Mouse (Mus musculus) heart, postnatal 0 days (tissue): ENCODE results near the gene Wnt3. TPM values are rescaled to one million over a fixed set of nuclear protein-coding genes. Genes with fewer than 3 reads are reported as not detected.
A peak's percentile ranks its signal among the peaks of the same experiment; 100 is the strongest.

Experiments
- ATAC-seq: fragments of 200-750 bp; cut with Nextera tagmentation; 2 replicates; pipeline ENCODE4 v1.8.0; 2017; ENCODE audit warnings: low read depth, moderate number of reproducible peaks, moderate library complexity; ENCODE audit not compliant: insufficient read depth
- DNase-seq: peaks from one replicate; pipeline ENCODE4 v3.0.0-alpha.2; 2016; ENCODE audit warnings: low spot score
- H3K27ac ChIP-seq: fragments of 300-500 bp; sonication (generic); 2 replicates; pipeline ENCODE4 v1.5.1; 2014; ENCODE audit warnings: low read depth, mild to moderate bottlenecking
- H3K27me3 ChIP-seq: fragments of 300-500 bp; sonication (generic); 2 replicates; pipeline ENCODE4 v1.6.1; 2014; ENCODE audit warnings: low read length, mixed read lengths; ENCODE audit not compliant: control insufficient read depth, insufficient read depth
- H3K36me3 ChIP-seq: fragments of 300-500 bp; sonication (generic); replicated peaks from 2 replicates; pipeline ENCODE4 v1.6.1; 2014; ENCODE audit warnings: low read length, mixed read lengths; ENCODE audit not compliant: control insufficient read depth, insufficient read depth
- H3K4me1 ChIP-seq: fragments of 300-500 bp; sonication (generic); 2 replicates; pipeline ENCODE4 v1.6.1; 2014; ENCODE audit warnings: antibody characterized with exemption; ENCODE audit not compliant: control insufficient read depth, insufficient read depth
- H3K4me2 ChIP-seq: fragments of 300-500 bp; sonication (generic); 2 replicates; pipeline ENCODE4 v1.6.1; 2014; ENCODE audit warnings: low read depth, mild to moderate bottlenecking, low read length, moderate library complexity
- H3K4me3 ChIP-seq: fragments of 300-500 bp; sonication (generic); 2 replicates; pipeline ENCODE4 v1.5.1; 2014; ENCODE audit warnings: low read depth, low read length
- H3K9ac ChIP-seq: fragments of 300-500 bp; sonication (generic); replicated peaks from 2 replicates; pipeline ENCODE4 v1.6.1; 2014; ENCODE audit warnings: low read depth, low read length, mixed read lengths
- H3K9me3 ChIP-seq: fragments of 300-500 bp; sonication (generic); replicated peaks from 2 replicates; pipeline ENCODE4 v1.6.1; 2016; ENCODE audit warnings: low read length; ENCODE audit not compliant: control insufficient read depth
- CTCF ChIP-seq: IDR thresholded peaks from 2 replicates; pipeline ENCODE4 v1.5.1; 2016; ENCODE audit warnings: antibody characterized with exemption, control low read depth, low read depth
- EP300 ChIP-seq: IDR thresholded peaks from 2 replicates; pipeline ENCODE4 v1.6.1; 2016; ENCODE audit warnings: antibody characterized with exemption, low read depth
- WGBS: fragments of 180-500 bp; shearing (Covaris S2); extraction: QIAGEN DNeasy Blood & Tissue Kit; methylation state at CpG from one replicate; pipeline ENCODE4 v1.1.7; 2014; 5-methylcytosine and 5-hydroxymethylcytosine counted together
- polyA plus RNA-seq: library from polyadenylated mRNA; unstranded; fragments of >200 nt; fragmentation: Nextera tagmentation; extraction: Ambion mirVana; gene quantifications from 2 replicates; pipeline ENCODE4 v1.2.1, GENCODE M21; 2015
- total RNA-seq: library from RNA; depleted of rRNA; stranded (reverse); fragments of >200 nt; gene quantifications from 2 replicates; pipeline ENCODE4 v1.2.3, GENCODE M21; 2014; ENCODE audit warnings: low replicate concordance

The Wnt3 gene
- total and polyA plus RNA-seq, 2 experiments from 2014 or later, result not detected

GRCm38 (mm10) chr11:103764601-103765000, 9.3 kb upstream of the Wnt3 start:
- Histone ChIP-seq H3K9me3 (no peaks in the 10 kb centered on the region), H3K36me3 (no peaks in the 10 kb centered on the region), H3K27ac (no peak overlapping the region), H3K27me3 (peaks cover 19% of the 10 kb centered on the region), H3K4me2 (no peak overlapping the region), H3K4me1 (no peaks in the 10 kb centered on the region), H3K4me3 (no peak overlapping the region), H3K9ac (no peak overlapping the region)
- TF ChIP-seq CTCF (no peak), EP300 (no peak)
- ATAC-seq (no peak), DNase-seq (no peak)
- 63% methylated on average over 6 of the region's 6 CpGs for WGBS

- Histone ChIP-seq H3K27ac (no peak overlapping the region), H3K9me3 (no peaks in the 10 kb centered on the region), H3K36me3 (no peaks in the 10 kb centered on the region), H3K27me3 (peaks cover 29% of the 10 kb centered on the region), H3K4me3 (no peak overlapping the region), H3K4me2 (no peak overlapping the region), H3K4me1 (no peaks in the 10 kb centered on the region), H3K9ac (no peak overlapping the region)
- no peak for TF ChIP-seq EP300
- no peak for TF ChIP-seq CTCF
- DNase-seq, result no peak
- no peak for ATAC-seq
- 16% methylated on average over 6 of the region's 6 CpGs for WGBS
These were observed 8.4 kb upstream of the Wnt3 start for GRCm38 (mm10) chr11:103765556-103766011.

- Histone ChIP-seq H3K9ac (no peak overlapping the region), H3K27ac (no peak overlapping the region), H3K4me1 (no peaks in the 10 kb centered on the region), H3K9me3 (no peaks in the 10 kb centered on the region), H3K4me2 (no peak overlapping the region), H3K4me3 (no peak overlapping the region), H3K27me3 (peaks cover 83% of the 10 kb centered on the region), H3K36me3 (no peaks in the 10 kb centered on the region)
- DNase-seq (no peak), ATAC-seq (no peak)
- WGBS, result 1% methylated on average over 19 of the region's 19 CpGs
- no peak for TF ChIP-seq CTCF
- no peak for TF ChIP-seq EP300
These were observed 2.7 kb upstream of the Wnt3 start for GRCm38 (mm10) chr11:103771160-103771817.

GRCm38 (mm10) chr11:103772505-103773386, 1.2 kb upstream of the Wnt3 start:
- WGBS, result under 1% methylated on average over 23 of the region's 23 CpGs
- TF ChIP-seq EP300 (no peak), CTCF (no peak)
- no peak overlapping the region for H3K9ac ChIP-seq

GRCm38 (mm10) chr11:103774228-103774530, 229 bp downstream of the Wnt3 start:
- WGBS, result 0% methylated on average over 19 of the region's 19 CpGs
- TF ChIP-seq CTCF, result no peak
- TF ChIP-seq EP300, result no peak
- Histone ChIP-seq H3K4me3 (peak overlapping the region; percentile 22), H3K27me3 (peaks cover 94% of the 10 kb centered on the region), H3K27ac (no peak overlapping the region), H3K9ac (no peak overlapping the region), H3K36me3 (no peaks in the 10 kb centered on the region), H3K4me1 (no peaks in the 10 kb centered on the region), H3K4me2 (peak overlapping the region; percentile 36), H3K9me3 (no peaks in the 10 kb centered on the region)
- ATAC-seq, result no peak
- no peak for DNase-seq

More at GRCm38 (mm10) chr11:103772505-103773386, 1.2 kb upstream of the Wnt3 start:
- no peaks in the 10 kb centered on the region for H3K9me3 ChIP-seq
- no peaks in the 10 kb centered on the region for H3K36me3 ChIP-seq
- H3K4me1 ChIP-seq, result no peaks in the 10 kb centered on the region
- peaks cover 97% of the 10 kb centered on the region for H3K27me3 ChIP-seq
- H3K4me2 ChIP-seq, result 0 out of 2 replicates have a peak overlapping the region, but pooled peaks have one; percentile 36
- H3K27ac ChIP-seq, result no peak overlapping the region
- 0 out of 2 replicates have a peak overlapping the region, but pooled peaks have one; percentile 22 for H3K4me3 ChIP-seq
- ATAC-seq (no peak), DNase-seq (no peak)
